In genomic region chr17:43138356-43138755, GRCm38 (mm10) we compare ENCODE assay signal across 13 mouse cellular contexts.
DNase-seq lines count a peak whose midpoint lies in the region; ATAC-seq and TF ChIP-seq lines count a peak whose summit lies in the region.
"Had no signal": no experiment of that assay in that cellular context is flagged by ENCODE, and none has a peak within 500 bp of the region (broad histone marks: within the 10 kb centered on the region; RNA-seq: fewer than 3 reads in every experiment).

No protein-coding gene starts in this region.

- intact Hi-C loops in left cerebral cortex, postnatal 4 days (cut with DNase I) = no loop called here

- TF ChIP-seq CTCF in intestine, postnatal 0 days (IDR thresholded peaks at IDR 0.05; ENCODE audit: low read depth) = no peak

- H3K36me3 ChIP-seq in heart, embryonic 11.5 days (ENCODE audit: control insufficient read depth, insufficient read depth, low read length) = no peaks in the 10 kb centered on the region
- no peaks in the 10 kb centered on the region for H3K36me3 ChIP-seq in intestine, postnatal 0 days (ENCODE audit: control insufficient read depth, insufficient read depth)
- H3K36me3 ChIP-seq in midbrain, embryonic 14.5 days (ENCODE audit: control insufficient read depth, insufficient read depth, low read length) = no peaks in the 10 kb centered on the region
- H3K36me3 ChIP-seq: hindbrain, embryonic 13.5 days had no signal

- no peak overlapping the region for H3K4me2 ChIP-seq in heart, embryonic 11.5 days
- no peak overlapping the region for H3K4me2 ChIP-seq in intestine, postnatal 0 days (replicated peaks; ENCODE audit: low read depth)
- H3K4me2 ChIP-seq in midbrain, embryonic 14.5 days (ENCODE audit: low read length) = no peak overlapping the region
- H3K4me2 ChIP-seq: hindbrain, embryonic 13.5 days had no signal

- no peak overlapping the region for H3K9ac ChIP-seq in heart, embryonic 11.5 days (ENCODE audit: low read depth, low read length)
- H3K9ac ChIP-seq in intestine, postnatal 0 days (ENCODE audit: low read depth, low read length) = no peak overlapping the region
- H3K9ac ChIP-seq in midbrain, embryonic 14.5 days (replicated peaks; ENCODE audit: low read length) = no peak overlapping the region
- H3K9ac ChIP-seq: hindbrain, embryonic 13.5 days had no signal

- no peak overlapping the region for H3K4me3 ChIP-seq in heart, embryonic 11.5 days (ENCODE audit: low read depth, low read length)
- no peak overlapping the region for H3K4me3 ChIP-seq in intestine, postnatal 0 days (ENCODE audit: low read depth, low read length)
- no peak overlapping the region for H3K4me3 ChIP-seq in midbrain, embryonic 14.5 days (replicated peaks; ENCODE audit: low read depth, low read length)
- H3K4me3 ChIP-seq: hindbrain, embryonic 13.5 days had no signal

- no peaks in the 10 kb centered on the region for H3K9me3 ChIP-seq in heart, embryonic 11.5 days (replicated peaks; ENCODE audit: control insufficient read depth, low read length)
- H3K9me3 ChIP-seq in intestine, postnatal 0 days (ENCODE audit: control insufficient read depth) = no peaks in the 10 kb centered on the region
- no peaks in the 10 kb centered on the region for H3K9me3 ChIP-seq in midbrain, embryonic 14.5 days (ENCODE audit: control insufficient read depth, low read length)
- H3K9me3 ChIP-seq: hindbrain, embryonic 13.5 days had no signal

- DNase-seq in heart, adult 11 months = peak; percentile 87
- peak; percentile 6 for DNase-seq in Muller cell, postnatal 12 days (ENCODE audit: inconsistent ontology term)
- DNase-seq in monocyte, adult 2 months (ENCODE audit: low read depth in 1 of 2, low spot score in 2 of 2) = peak; percentile 63 to 80
- DNase-seq in left cerebral cortex, postnatal 4 days = no peak
- no peak for DNase-seq in midbrain, embryonic 14.5 days
- no peak for DNase-seq in cerebellum, adult 18-20 months
- DNase-seq: adrenal gland, postnatal 25 days; cerebellum, postnatal 25 days; layer of hippocampus, postnatal 36 days had no signal

- no peak for ATAC-seq in heart, embryonic 11.5 days (replicated peaks; ENCODE audit: insufficient number of reproducible peaks, low FRiP score, low TSS enrichment)
- ATAC-seq in intestine, postnatal 0 days = peak; percentile 96
- ATAC-seq in midbrain, embryonic 14.5 days (ENCODE audit: low FRiP score, low TSS enrichment) = no peak

- H3K27me3 ChIP-seq in heart, embryonic 11.5 days (ENCODE audit: control insufficient read depth, insufficient read depth, low read length) = no peaks in the 10 kb centered on the region
- H3K27me3 ChIP-seq in intestine, postnatal 0 days (replicated peaks; ENCODE audit: control insufficient read depth, insufficient read depth, low read length) = no peaks in the 10 kb centered on the region
- H3K27me3 ChIP-seq in midbrain, embryonic 14.5 days (ENCODE audit: control insufficient read depth, insufficient read depth, low read length) = no peaks in the 10 kb centered on the region
- H3K27me3 ChIP-seq: hindbrain, embryonic 13.5 days had no signal

- 81% methylated on average over 7 of the region's 7 CpGs for WGBS in heart, embryonic 11.5 days (ENCODE audit: insufficient replicate concordance)
- 28% methylated on average over 7 of the region's 7 CpGs for WGBS in intestine, postnatal 0 days
- 90% methylated on average over 7 of the region's 7 CpGs for WGBS in midbrain, embryonic 14.5 days

- H3K27ac ChIP-seq in heart, embryonic 11.5 days (ENCODE audit: low read depth, low read length) = no peak overlapping the region
- 0 out of 2 replicates have a peak overlapping the region, but pooled peaks have one; percentile 7 for H3K27ac ChIP-seq in intestine, postnatal 0 days (ENCODE audit: low read depth, low read length)
- H3K27ac ChIP-seq in midbrain, embryonic 14.5 days (replicated peaks; ENCODE audit: low read depth, low read length) = no peak overlapping the region
- H3K27ac ChIP-seq: hindbrain, embryonic 13.5 days; kidney, postnatal 0 days had no signal

- no peaks in the 10 kb centered on the region for H3K4me1 ChIP-seq in heart, embryonic 11.5 days (ENCODE audit: control insufficient read depth, insufficient read depth, low read length)
- no peaks in the 10 kb centered on the region; the same call in 1 of the 2 replicates for H3K4me1 ChIP-seq in intestine, postnatal 0 days (replicated peaks; ENCODE audit: control insufficient read depth, insufficient read depth, low read length)
- no peaks in the 10 kb centered on the region for H3K4me1 ChIP-seq in midbrain, embryonic 14.5 days (ENCODE audit: control insufficient read depth, insufficient read depth, low read length)

Comparison
In these comparisons a context has a peak if more than half of its experiments do, and no peak if none do; other contexts are left out.
1. DNase-seq: peak in heart, adult 11 months (single experiment), Muller cell, postnatal 12 days (single experiment) and monocyte, adult 2 months (2 of 2); none in left cerebral cortex, postnatal 4 days (single experiment), midbrain, embryonic 14.5 days (single experiment) and cerebellum, adult 18-20 months (0 of 2).